Mouse (Mus musculus) heart, adult 2 months (tissue): ENCODE measurements at regions not wholly inside any gene's neighbourhood (a gene's known extent, or its start where the extent isn't known, plus 50 kb on each side); places are given as distances from the start of the nearest gene placed in this dataset.

Experiments used
- DNase-seq, 2 experiments: peaks; one replicate each; pipeline ENCODE4 v3.0.0; 2021
- H3K27ac ChIP-seq: fragments of 200-600 bp; 2 replicates; pipeline ENCODE4 v1.8.1; 2022
- H3K27me3 ChIP-seq: fragments of 200-500 bp; 2 replicates; pipeline ENCODE4 v1.6.1; 2012; ENCODE audit warnings: mild to moderate bottlenecking, low read length, inconsistent platforms, mixed read lengths; ENCODE audit not compliant: control insufficient read depth, insufficient read depth
- H3K36me3 ChIP-seq: fragments of 200-500 bp; 2 replicates; pipeline ENCODE4 v1.6.1; 2012; ENCODE audit warnings: low read length, inconsistent platforms; ENCODE audit not compliant: control insufficient read depth, insufficient read depth
- H3K4me1 ChIP-seq: fragments of 200-500 bp; 2 replicates; pipeline ENCODE4 v1.6.1; 2011; ENCODE audit warnings: low read length; ENCODE audit not compliant: control insufficient read depth, insufficient read depth
- H3K4me3 ChIP-seq: fragments of 200-600 bp; 2 replicates; pipeline ENCODE4 v1.8.1; 2022
- H3K79me2 ChIP-seq: fragments of 200-500 bp; replicated peaks from 2 replicates; pipeline ENCODE4 v1.6.1; 2012; ENCODE audit warnings: mild to moderate bottlenecking, inconsistent platforms, low read length, moderate library complexity, mixed read lengths; ENCODE audit not compliant: control insufficient read depth, insufficient read depth
- H3K9ac ChIP-seq: fragments of 200-500 bp; 2 replicates; pipeline ENCODE4 v1.6.1; 2012; ENCODE audit warnings: low read depth, mild to moderate bottlenecking, control low read depth, inconsistent platforms, low read length, mixed read lengths
- CTCF ChIP-seq: fragments of 200-600 bp; IDR thresholded peaks from 2 replicates; pipeline ENCODE4 v1.8.1; 2022; ENCODE audit warnings: antibody characterized with exemption, mild to moderate bottlenecking, moderate library complexity
- EP300 ChIP-seq: fragments of 200-500 bp; IDR thresholded peaks from 2 replicates; pipeline ENCODE4 v1.6.1; 2011; ENCODE audit warnings: low read depth, low read length, control low read depth; ENCODE audit not compliant: insufficient read depth
- POLR2A ChIP-seq: fragments of 200-500 bp; IDR thresholded peaks from 2 replicates; pipeline ENCODE4 v1.6.1; 2011; ENCODE audit warnings: mild to moderate bottlenecking, low read depth, low read length, control low read depth; ENCODE audit not compliant: insufficient read depth
- WGBS: fragments of 180-500 bp; shearing (Covaris S2); methylation state at CpG from one replicate; pipeline ENCODE4 v1.1.7; 2018; 5-methylcytosine and 5-hydroxymethylcytosine counted together
- intact Hi-C: fragments of 180-260 bp; cut with DNase I; formaldehyde crosslinking; loops from one replicate; pipeline ENCODE4 v1.15.1; 2025

- Histone ChIP-seq H3K27me3 (no peaks in the 10 kb centered on the region), H3K4me3 (no peak overlapping the region), H3K27ac (no peak overlapping the region), H3K4me1 (peaks cover 1% of the 10 kb centered on the region), H3K36me3 (no peaks in the 10 kb centered on the region), H3K9ac (no peak overlapping the region), H3K79me2 (no peaks in the 10 kb centered on the region)
- DNase-seq: peak in 1 of 2 experiments; percentile 4
- intact Hi-C loops: no loop called here
- 43% methylated on average over 6 of the region's 6 CpGs for WGBS
- no peak for TF ChIP-seq EP300
- no peak for TF ChIP-seq CTCF
- no peak for TF ChIP-seq POLR2A
These were observed 434.1 kb upstream of the Gm26657 start for GRCm38 (mm10) chr4:56305664-56306330.

- WGBS: 58% methylated on average over 2 of the region's 2 CpGs
- intact Hi-C loops: no loop called here
- Histone ChIP-seq H3K79me2 (no peaks in the 10 kb centered on the region), H3K36me3 (no peaks in the 10 kb centered on the region), H3K9ac (no peak overlapping the region), H3K4me1 (peaks cover 1% of the 10 kb centered on the region), H3K4me3 (no peak overlapping the region), H3K27ac (no peak overlapping the region), H3K27me3 (no peaks in the 10 kb centered on the region)
- TF ChIP-seq POLR2A: no peak
- no peak for TF ChIP-seq EP300
- TF ChIP-seq CTCF: no peak
- DNase-seq: no peak
These were observed 435.6 kb upstream of the Gm26657 start for GRCm38 (mm10) chr4:56304275-56304674.

- H3K27me3 ChIP-seq: no peaks in the 10 kb centered on the region
- H3K36me3 ChIP-seq: no peaks in the 10 kb centered on the region
- no peak overlapping the region for H3K9ac ChIP-seq
- H3K79me2 ChIP-seq: no peaks in the 10 kb centered on the region
- no peak overlapping the region for H3K4me3 ChIP-seq
- peak in 1 of 2 experiments; percentile 17 for DNase-seq
- peaks cover 2% of the 10 kb centered on the region for H3K4me1 ChIP-seq
- no peak for TF ChIP-seq POLR2A
- no peak for TF ChIP-seq EP300
- TF ChIP-seq CTCF: no peak
- 47% methylated on average over 2 of the region's 2 CpGs for WGBS
- peak overlapping the region; percentile 17; the same call in 1 of the 2 replicates for H3K27ac ChIP-seq
- intact Hi-C loops: no loop called here
These were observed 451.9 kb upstream of the Gm26657 start for GRCm38 (mm10) chr4:56287980-56288379.

GRCm38 (mm10) chr4:56284490-56284889 is 455.4 kb upstream of the Gm26657 start:
- Histone ChIP-seq H3K9ac (no peak overlapping the region), H3K27me3 (no peaks in the 10 kb centered on the region), H3K79me2 (no peaks in the 10 kb centered on the region), H3K36me3 (no peaks in the 10 kb centered on the region), H3K4me1 (peaks cover 2% of the 10 kb centered on the region), H3K27ac (no peak overlapping the region), H3K4me3 (no peak overlapping the region)
- WGBS: 45% methylated on average over 2 of the region's 2 CpGs
- intact Hi-C loops: no loop called here
- TF ChIP-seq CTCF (no peak), EP300 (no peak), POLR2A (no peak)
- no peak for DNase-seq

- WGBS: 87% methylated on average over 3 of the region's 3 CpGs
- no peaks in the 10 kb centered on the region for H3K79me2 ChIP-seq
- no peak overlapping the region for H3K9ac ChIP-seq
- no peaks in the 10 kb centered on the region for H3K27me3 ChIP-seq
- intact Hi-C loops: no loop called here
- H3K4me1 ChIP-seq: no peaks in the 10 kb centered on the region
- H3K36me3 ChIP-seq: no peaks in the 10 kb centered on the region
- no peak overlapping the region for H3K4me3 ChIP-seq
- no peak for DNase-seq
- no peak overlapping the region for H3K27ac ChIP-seq
- TF ChIP-seq EP300 (no peak), CTCF (no peak), POLR2A (no peak)
These were observed 464.0 kb upstream of the Gm26657 start for GRCm38 (mm10) chr4:56275836-56276235.

GRCm38 (mm10) chr4:56271390-56271789 is 468.5 kb upstream of the Gm26657 start:
- Histone ChIP-seq H3K4me3 (no peak overlapping the region), H3K36me3 (no peaks in the 10 kb centered on the region; the same call in 1 of the 2 replicates), H3K27me3 (no peaks in the 10 kb centered on the region), H3K79me2 (no peaks in the 10 kb centered on the region), H3K27ac (no peak overlapping the region), H3K4me1 (no peaks in the 10 kb centered on the region; the same call in 1 of the 2 replicates), H3K9ac (no peak overlapping the region)
- 86% methylated on average over 4 of the region's 4 CpGs for WGBS
- no peak for DNase-seq
- intact Hi-C loops: no loop called here
- no peak for TF ChIP-seq POLR2A
- no peak for TF ChIP-seq EP300
- no peak for TF ChIP-seq CTCF

- TF ChIP-seq EP300: no peak
- no peak for TF ChIP-seq POLR2A
- no peak for TF ChIP-seq CTCF
- no peaks in the 10 kb centered on the region for H3K79me2 ChIP-seq
- no peak overlapping the region for H3K4me3 ChIP-seq
- H3K27ac ChIP-seq: peak overlapping the region; percentile 65
- H3K9ac ChIP-seq: no peak overlapping the region
- no peak for DNase-seq
- H3K36me3 ChIP-seq: peaks cover 2% of the 10 kb centered on the region
- no peaks in the 10 kb centered on the region for H3K27me3 ChIP-seq
- H3K4me1 ChIP-seq: peaks cover 4% of the 10 kb centered on the region
- WGBS: 63% methylated on average over 4 of the region's 4 CpGs
- intact Hi-C loops: no loop called here
These were observed 475.2 kb upstream of the Gm26657 start for GRCm38 (mm10) chr4:56264626-56265025.
